Mouse (Mus musculus) spleen, adult 2 months (tissue): ENCODE measurements around the gene Sh3gl2.

ENCODE experiments used
- CTCF ChIP-seq: fragments of 200-500 bp; IDR thresholded peaks from 2 replicates; pipeline ENCODE4 v1.5.1; 2011; ENCODE audit warnings: mild to moderate bottlenecking, inconsistent platforms; ENCODE audit not compliant: insufficient read depth, insufficient read length, insufficient replicate concordance; ENCODE audit errors: extremely low read depth
- POLR2A ChIP-seq: fragments of 200-500 bp; IDR thresholded peaks from 2 replicates; pipeline ENCODE4 v1.6.1; 2011; ENCODE audit warnings: low read depth, low read length, inconsistent platforms

- TF ChIP-seq CTCF (no peak), POLR2A (no peak)
These were observed 3.6 kb downstream of the Sh3gl2 start for GRCm38 (mm10) chr4:85208531-85208930.
